Mouse (Mus musculus) megakaryocyte, embryonic 14.5 days (primary cell): ENCODE measurements at regions not wholly inside any gene's neighbourhood (a gene's known extent, or its start where the extent isn't known, plus 50 kb on each side); places are given as distances from the start of the nearest gene placed in this dataset.

ENCODE experiments used
- H3K27me3 ChIP-seq: replicated peaks from 2 replicates; pipeline ENCODE3; 2012; ENCODE audit warnings: inconsistent platforms
- H3K36me3 ChIP-seq: replicated peaks from 2 replicates; pipeline ENCODE3; 2012; ENCODE audit warnings: low read length, inconsistent platforms, mixed read lengths
- H3K4me1 ChIP-seq: 2 replicates; pipeline ENCODE4 v1.6.1; 2012; ENCODE audit warnings: inconsistent platforms
- H3K4me3 ChIP-seq: replicated peaks from 2 replicates; pipeline ENCODE3; 2012; ENCODE audit warnings: moderate library complexity, mild to moderate bottlenecking, inconsistent platforms
- H3K9me3 ChIP-seq: 2 replicates; pipeline ENCODE4 v1.6.1; 2012; ENCODE audit warnings: inconsistent platforms
- FLI1 ChIP-seq: IDR thresholded peaks from 2 replicates; pipeline ENCODE4 v1.6.1; 2012; ENCODE audit warnings: low read length, inconsistent platforms, mixed read lengths
- GATA1 ChIP-seq: IDR thresholded peaks from 3 replicates; pipeline ENCODE4 v1.6.1; 2012; ENCODE audit warnings: mixed read lengths, low read length, inconsistent platforms, borderline replicate concordance

DNA sequence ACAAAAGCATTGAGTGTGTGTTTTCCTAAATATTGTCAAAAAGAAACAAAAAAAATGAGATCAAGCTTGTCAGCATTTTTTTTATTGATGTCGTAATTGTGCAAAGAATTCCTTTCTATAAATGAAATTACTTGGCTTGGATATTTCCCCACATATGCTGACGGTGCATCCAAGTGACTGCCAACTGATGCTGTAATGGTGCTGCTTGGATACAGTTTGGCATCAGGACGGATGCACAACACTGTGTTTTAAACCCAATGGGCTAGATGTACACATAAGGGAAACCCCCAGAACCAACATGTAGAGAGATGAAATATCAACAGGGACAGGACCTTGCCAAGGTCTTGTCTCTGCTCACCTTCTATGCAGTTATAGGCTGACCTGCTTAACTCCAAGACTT lies 238.6 kb upstream of the Adcy2 start:
- Histone ChIP-seq H3K27me3 (no peaks in the 10 kb centered on the region), H3K36me3 (no peaks in the 10 kb centered on the region), H3K9me3 (peaks cover 25% of the 10 kb centered on the region), H3K4me1 (no peaks in the 10 kb centered on the region), H3K4me3 (no peak overlapping the region)
- TF ChIP-seq FLI1 (no peak), GATA1 (no peak)

DNA sequence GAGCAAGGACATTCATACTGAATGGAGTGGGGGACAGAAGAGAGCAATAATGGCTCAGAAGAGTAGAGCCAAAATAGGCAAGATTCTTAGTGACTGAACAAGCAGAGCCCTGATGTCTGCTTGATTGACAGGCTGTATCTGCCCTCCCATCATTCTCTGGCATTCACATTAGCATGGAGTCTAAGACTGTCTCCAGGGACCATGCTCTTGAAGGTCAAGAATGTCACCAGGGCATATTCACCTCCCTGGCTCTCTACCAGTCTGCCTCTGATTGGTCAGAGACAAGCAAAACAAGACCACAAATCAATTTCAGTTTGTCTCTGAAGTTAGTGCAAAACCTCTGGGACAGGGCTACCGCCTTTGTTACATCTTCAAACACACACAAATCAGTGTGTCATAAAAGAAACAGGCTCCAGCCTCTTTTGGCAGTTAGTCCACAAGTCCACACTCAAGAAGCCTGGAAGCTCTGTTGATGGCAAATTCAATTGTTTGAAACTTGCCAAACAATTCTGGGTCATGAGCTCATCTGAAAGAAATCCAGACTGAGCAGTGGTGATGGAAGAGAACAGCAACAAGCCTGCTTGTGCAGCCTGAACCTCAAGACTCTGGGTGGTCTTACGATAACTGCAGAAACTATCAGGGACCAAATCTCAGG lies 240.0 kb upstream of the Adcy2 start:
- H3K4me3 ChIP-seq, result no peak overlapping the region
- H3K36me3 ChIP-seq, result no peaks in the 10 kb centered on the region
- TF ChIP-seq FLI1 (no peak), GATA1 (no peak)
- no peaks in the 10 kb centered on the region for H3K27me3 ChIP-seq
- H3K9me3 ChIP-seq, result peaks cover 27% of the 10 kb centered on the region
- H3K4me1 ChIP-seq, result no peaks in the 10 kb centered on the region

DNA sequence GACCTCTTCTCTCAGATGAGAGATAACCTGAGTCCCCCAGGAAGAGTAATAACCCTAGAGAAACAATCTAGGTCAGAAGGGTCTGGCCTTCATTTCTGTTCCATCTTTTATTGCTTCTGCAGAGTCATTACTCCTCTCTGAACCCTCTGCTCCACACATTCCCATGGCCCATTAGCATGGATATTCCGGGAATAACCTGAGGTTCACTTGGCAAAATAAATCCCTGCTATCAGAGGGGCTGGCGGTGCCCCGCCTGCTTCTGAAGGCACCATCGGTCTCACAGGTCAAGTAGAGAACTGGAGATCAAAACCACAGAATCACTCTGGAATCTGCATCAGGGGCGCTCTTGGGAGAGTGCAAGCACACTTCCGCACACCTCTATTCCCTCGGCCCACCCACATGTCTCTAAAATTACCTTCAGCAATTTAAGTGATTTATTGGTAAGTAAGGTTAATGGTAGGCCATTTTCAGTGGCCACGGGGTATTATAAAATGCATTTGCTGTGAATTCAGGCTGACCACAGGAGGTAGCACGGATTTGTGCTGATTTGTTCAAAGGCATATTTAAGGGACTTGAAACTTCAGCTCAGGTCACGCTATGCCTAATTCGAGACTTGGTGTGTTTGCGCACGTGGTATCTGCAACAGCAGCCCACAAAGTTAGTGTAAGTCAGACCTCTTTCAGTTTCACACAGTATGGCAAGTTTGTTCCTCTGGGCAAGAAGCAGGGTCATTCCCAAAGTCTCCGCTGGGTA lies 243.4 kb upstream of the Adcy2 start:
- H3K4me1 ChIP-seq, result no peaks in the 10 kb centered on the region
- no peaks in the 10 kb centered on the region for H3K27me3 ChIP-seq
- peaks cover 26% of the 10 kb centered on the region for H3K9me3 ChIP-seq
- no peak for TF ChIP-seq GATA1
- no peak for TF ChIP-seq FLI1
- no peak overlapping the region for H3K4me3 ChIP-seq
- no peaks in the 10 kb centered on the region for H3K36me3 ChIP-seq

DNA sequence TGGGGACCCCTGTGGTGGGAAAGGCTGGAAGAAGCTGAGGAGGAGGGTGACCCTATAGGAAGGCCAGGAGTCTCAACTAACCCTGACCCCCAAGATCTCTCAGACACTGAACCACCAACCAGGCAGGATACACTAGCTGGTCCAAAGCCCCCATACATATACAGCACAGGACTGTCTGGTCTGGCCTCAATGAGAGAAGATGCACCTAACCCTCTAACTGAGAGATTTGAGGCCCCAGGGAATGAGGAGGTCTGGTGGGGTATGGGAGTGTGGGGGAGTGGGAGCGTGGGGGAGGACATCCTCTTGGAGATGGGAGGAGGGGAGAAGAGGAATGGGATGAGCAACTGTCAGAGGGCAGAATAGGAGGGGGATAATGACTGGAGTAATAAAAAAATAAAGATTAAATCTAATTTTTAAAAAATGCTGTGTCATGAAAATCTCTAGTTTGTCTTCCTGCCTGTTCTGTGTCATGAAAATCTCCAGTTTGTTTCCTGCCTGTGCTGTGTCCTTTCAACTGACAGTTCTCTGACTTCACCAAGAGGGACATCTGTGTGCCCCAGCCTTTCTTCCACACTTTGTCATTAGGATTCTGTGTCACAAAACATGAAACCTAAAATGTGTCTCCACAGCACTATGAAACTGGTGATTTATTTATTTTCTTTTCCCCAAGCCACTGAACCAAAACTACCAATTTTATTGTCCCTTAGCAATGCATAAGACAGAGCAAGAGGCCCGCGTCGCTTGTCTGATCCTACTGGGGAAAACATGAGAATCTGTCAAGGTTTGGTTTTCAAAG lies 251.2 kb upstream of the Adcy2 start:
- Histone ChIP-seq H3K9me3 (peaks cover 30% of the 10 kb centered on the region), H3K4me3 (no peak overlapping the region), H3K27me3 (no peaks in the 10 kb centered on the region), H3K36me3 (no peaks in the 10 kb centered on the region), H3K4me1 (no peaks in the 10 kb centered on the region)
- no peak for TF ChIP-seq GATA1
- no peak for TF ChIP-seq FLI1

DNA sequence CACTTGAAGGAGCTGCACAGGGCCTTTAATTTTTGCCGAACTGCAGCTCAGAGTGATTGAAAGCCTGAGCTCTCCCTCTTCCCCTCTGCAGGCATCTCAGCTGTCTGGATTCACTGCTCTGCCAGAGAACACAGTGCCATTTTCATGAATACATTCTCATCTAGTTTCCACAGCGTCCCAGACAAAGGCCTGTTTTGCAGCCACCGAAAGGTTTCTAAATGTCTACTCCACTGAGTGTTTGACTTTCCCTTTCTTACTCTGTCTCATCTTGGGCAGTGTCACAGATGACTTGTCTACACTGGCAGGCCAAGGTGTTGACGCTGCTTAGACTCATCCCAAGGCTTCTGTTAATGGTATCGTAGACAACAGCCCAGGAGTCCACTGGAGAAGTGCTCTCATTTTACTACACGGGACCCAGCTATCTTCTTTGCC lies 251.8 kb upstream of the Adcy2 start:
- Histone ChIP-seq H3K4me1 (no peaks in the 10 kb centered on the region), H3K27me3 (no peaks in the 10 kb centered on the region), H3K36me3 (no peaks in the 10 kb centered on the region), H3K4me3 (no peak overlapping the region), H3K9me3 (peaks cover 31% of the 10 kb centered on the region)
- TF ChIP-seq FLI1, result no peak
- no peak for TF ChIP-seq GATA1

DNA sequence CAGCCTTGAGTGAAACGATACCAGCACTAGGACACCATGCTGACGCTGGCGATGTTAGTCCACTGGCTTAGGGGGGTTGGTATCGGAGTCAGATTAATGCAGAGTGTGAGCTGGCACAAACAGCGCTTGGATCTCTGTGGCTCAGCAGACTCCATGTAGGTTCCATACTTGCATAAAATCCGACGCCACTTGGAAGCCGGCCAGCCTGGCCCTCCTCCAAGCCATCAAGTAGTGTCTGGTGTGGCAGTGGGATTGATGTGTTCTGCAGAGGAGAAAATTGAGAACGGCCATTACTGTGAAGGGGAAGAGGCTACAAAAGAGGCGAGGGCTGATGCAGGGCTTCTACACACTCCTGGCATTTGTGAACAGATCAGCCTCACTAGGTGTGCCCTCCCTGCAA lies 253.0 kb upstream of the Adcy2 start:
- H3K4me3 ChIP-seq, result no peak overlapping the region
- no peak for TF ChIP-seq FLI1
- TF ChIP-seq GATA1, result no peak
- peaks cover 36% of the 10 kb centered on the region for H3K9me3 ChIP-seq
- no peaks in the 10 kb centered on the region for H3K4me1 ChIP-seq
- no peaks in the 10 kb centered on the region for H3K36me3 ChIP-seq
- H3K27me3 ChIP-seq, result no peaks in the 10 kb centered on the region

DNA sequence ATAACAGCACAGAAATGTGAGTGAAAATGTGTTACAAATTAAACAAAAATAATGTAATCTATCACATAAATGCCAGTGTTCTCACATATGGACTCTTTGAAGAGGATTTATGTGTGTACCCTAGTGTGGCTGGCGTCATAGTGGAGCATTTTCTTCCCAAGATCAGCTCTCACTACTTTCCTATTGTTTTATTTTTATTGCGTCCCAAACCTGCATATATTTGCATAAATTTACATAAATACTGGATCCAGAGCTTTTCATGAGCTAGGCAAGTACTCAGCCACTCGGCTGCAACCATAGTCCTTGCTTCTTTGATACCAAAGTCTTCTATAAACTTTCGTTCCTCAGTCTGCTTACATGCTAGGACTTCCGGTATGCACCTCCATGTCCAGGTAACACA lies 261.1 kb upstream of the Adcy2 start:
- no peaks in the 10 kb centered on the region for H3K27me3 ChIP-seq
- TF ChIP-seq FLI1, result no peak
- TF ChIP-seq GATA1, result no peak
- peaks cover 44% of the 10 kb centered on the region for H3K9me3 ChIP-seq

DNA sequence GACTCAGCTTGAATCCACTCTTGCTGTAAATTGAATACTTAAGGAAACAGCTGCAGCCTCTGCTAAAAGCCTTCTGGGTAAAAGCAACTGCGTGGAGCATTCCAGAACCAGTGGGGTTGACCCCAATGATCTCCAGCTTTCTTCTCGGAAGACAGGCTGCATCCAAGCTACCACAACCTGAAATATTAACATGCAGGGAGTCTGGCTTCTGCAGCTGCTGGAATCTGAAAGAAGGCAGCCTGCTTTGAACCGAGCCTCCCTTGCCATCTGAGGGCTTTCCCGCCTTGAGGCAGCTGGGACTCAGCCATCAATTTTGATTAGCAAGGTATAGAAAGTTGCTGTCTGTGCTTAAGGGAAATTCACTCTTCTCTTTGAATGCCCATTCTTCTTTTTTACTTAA lies 261.6 kb upstream of the Adcy2 start:
- Histone ChIP-seq H3K4me1 (no peaks in the 10 kb centered on the region), H3K27me3 (no peaks in the 10 kb centered on the region), H3K4me3 (no peak overlapping the region), H3K36me3 (no peaks in the 10 kb centered on the region), H3K9me3 (peaks cover 42% of the 10 kb centered on the region)
- TF ChIP-seq FLI1 (no peak), GATA1 (no peak)

More for the DNA sequence above, 261.1 kb upstream of the Adcy2 start:
- Histone ChIP-seq H3K4me1 (no peaks in the 10 kb centered on the region), H3K36me3 (no peaks in the 10 kb centered on the region), H3K4me3 (no peak overlapping the region)

DNA sequence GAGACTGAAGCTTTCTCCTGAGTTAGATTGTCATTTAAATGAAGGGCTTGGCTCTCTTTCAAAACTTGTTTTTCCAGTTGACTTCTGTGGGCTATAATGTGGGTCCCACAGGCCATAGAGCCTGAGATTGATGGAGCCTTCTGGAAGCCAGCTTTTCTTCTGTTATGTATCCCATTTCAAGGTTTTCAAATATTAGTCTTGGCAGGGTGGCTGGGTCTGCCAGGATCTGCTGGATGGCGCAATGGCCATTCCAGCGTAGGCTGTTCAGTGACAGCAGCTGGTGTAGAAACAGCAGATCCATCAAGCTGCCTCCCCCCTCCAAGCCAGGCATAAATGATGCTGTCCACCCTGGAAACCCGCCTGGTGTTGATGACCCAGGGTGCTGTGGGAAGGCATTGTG lies 264.4 kb upstream of the Adcy2 start:
- Histone ChIP-seq H3K27me3 (no peaks in the 10 kb centered on the region), H3K36me3 (no peaks in the 10 kb centered on the region), H3K4me3 (no peak overlapping the region), H3K4me1 (no peaks in the 10 kb centered on the region), H3K9me3 (peaks cover 33% of the 10 kb centered on the region)
- TF ChIP-seq GATA1 (no peak), FLI1 (no peak)

DNA sequence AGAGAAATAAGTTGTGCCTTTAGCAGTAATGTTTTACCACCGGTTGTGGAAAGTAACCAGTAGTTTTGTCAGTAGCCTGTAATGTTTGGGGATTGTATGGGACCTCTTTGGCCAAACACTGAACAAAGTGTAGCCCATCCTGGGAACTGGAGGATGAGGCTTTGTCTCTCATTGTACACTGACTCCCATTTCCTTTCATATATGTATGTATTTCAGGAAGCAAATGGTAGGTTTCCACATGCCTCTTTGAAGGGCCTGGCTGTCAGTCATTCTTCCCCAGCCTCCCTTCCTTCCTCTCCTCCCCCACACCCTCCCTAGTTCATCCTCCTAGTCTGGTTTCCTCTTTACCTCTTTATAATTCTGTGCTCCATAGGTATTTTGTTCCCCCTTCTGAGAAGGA lies 266.7 kb upstream of the Adcy2 start:
- no peak for TF ChIP-seq GATA1
- TF ChIP-seq FLI1, result no peak

More for the DNA sequence above, 266.7 kb upstream of the Adcy2 start:
- Histone ChIP-seq H3K4me1 (no peaks in the 10 kb centered on the region), H3K36me3 (no peaks in the 10 kb centered on the region), H3K27me3 (no peaks in the 10 kb centered on the region), H3K4me3 (no peak overlapping the region), H3K9me3 (peaks cover 25% of the 10 kb centered on the region)
